Mouse (Mus musculus): ENCODE measurements at regions not wholly inside any gene's neighbourhood (a gene's known extent, or its start where the extent isn't known, plus 50 kb on each side); places are given as distances from the start of the nearest gene placed in this dataset.

DNA sequence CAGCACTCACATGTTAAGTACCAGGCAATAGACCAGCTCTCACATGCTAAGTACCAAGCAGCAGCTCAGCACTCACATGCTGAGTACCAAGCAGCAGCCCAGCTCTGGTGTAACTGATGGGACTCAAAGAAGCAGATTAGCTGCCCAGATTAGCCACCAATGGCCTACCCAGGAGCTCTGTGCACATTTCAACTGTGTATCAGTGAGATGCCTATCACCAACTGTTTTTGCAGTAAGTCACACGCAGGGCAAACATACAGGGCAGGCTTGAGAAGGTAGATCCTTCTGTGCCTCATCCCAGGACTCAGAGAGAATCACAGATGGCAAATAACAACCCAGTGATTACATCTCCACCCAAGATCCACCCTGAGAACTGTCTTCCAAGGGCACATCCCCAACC lies 190.7 kb downstream of the Ipo8 start:
- TF ChIP-seq POLR2A (IDR thresholded peaks at IDR 0.05; ENCODE audit: extremely low read depth, insufficient read depth, low read length) (no peak), CTCF (IDR thresholded peaks at IDR 0.05; ENCODE audit: low read depth, low read length) (no peak)

Measured in liver, adult 2 months (tissue).